Mouse (Mus musculus) midbrain, postnatal 0 days (tissue): ENCODE data around the gene Ugt2b38. TPM values are rescaled to one million over a fixed set of nuclear protein-coding genes. Genes with fewer than 3 reads are reported as not detected.
A peak's percentile ranks its signal among the peaks of the same experiment; 100 is the strongest.

Experiments used
- ATAC-seq: fragments of 200-750 bp; cut with Nextera tagmentation; 2 replicates; pipeline ENCODE4 v1.8.0; 2017; ENCODE audit warnings: moderate number of reproducible peaks, mild to moderate bottlenecking, moderate TSS enrichment, moderate library complexity; ENCODE audit not compliant: low FRiP score
- DNase-seq: peaks from one replicate; pipeline ENCODE4 v3.0.0-alpha.2; 2015; ENCODE audit warnings: low spot score
- H3K27ac ChIP-seq: fragments of 300-500 bp; sonication (generic); 2 replicates; pipeline ENCODE4 v1.5.1; 2014; ENCODE audit warnings: low read depth, mild to moderate bottlenecking, low read length, mixed read lengths
- H3K27me3 ChIP-seq: fragments of 300-500 bp; sonication (generic); 2 replicates; pipeline ENCODE4 v1.6.1; 2014; ENCODE audit warnings: low read length, control low read depth, mixed read lengths; ENCODE audit not compliant: insufficient read depth
- H3K36me3 ChIP-seq: fragments of 300-500 bp; sonication (generic); 2 replicates; pipeline ENCODE4 v1.6.1; 2014; ENCODE audit warnings: low read length, control low read depth, mixed read lengths; ENCODE audit not compliant: insufficient read depth
- H3K4me1 ChIP-seq: fragments of 300-500 bp; sonication (generic); 2 replicates; pipeline ENCODE4 v1.6.1; 2014; ENCODE audit warnings: mild to moderate bottlenecking, control low read depth, antibody characterized with exemption, low read length, mixed read lengths; ENCODE audit not compliant: insufficient read depth
- H3K4me2 ChIP-seq: fragments of 300-500 bp; sonication (generic); 2 replicates; pipeline ENCODE4 v1.6.1; 2014; ENCODE audit warnings: low read depth, mild to moderate bottlenecking, low read length, mixed read lengths; ENCODE audit not compliant: poor library complexity, severe bottlenecking
- H3K4me3 ChIP-seq: fragments of 300-500 bp; sonication (generic); 2 replicates; pipeline ENCODE4 v1.5.1; 2014; ENCODE audit warnings: low read depth, mild to moderate bottlenecking, low read length, moderate library complexity
- H3K9ac ChIP-seq: fragments of 300-500 bp; sonication (generic); replicated peaks from 2 replicates; pipeline ENCODE4 v1.6.1; 2014; ENCODE audit warnings: mild to moderate bottlenecking, low read length, moderate library complexity, mixed read lengths; ENCODE audit not compliant: poor library complexity, severe bottlenecking
- H3K9me3 ChIP-seq: fragments of 300-500 bp; sonication (generic); 2 replicates; pipeline ENCODE4 v1.6.1; 2016; ENCODE audit warnings: low read length, control low read depth
- CTCF ChIP-seq: IDR thresholded peaks from 2 replicates; pipeline ENCODE4 v1.5.1; 2016; ENCODE audit warnings: antibody characterized with exemption, mild to moderate bottlenecking
- WGBS: fragments of 180-500 bp; shearing (Covaris S2); extraction: QIAGEN DNeasy Blood & Tissue Kit; methylation state at CpG from one replicate; pipeline ENCODE4 v1.1.7; 2014; 5-methylcytosine and 5-hydroxymethylcytosine counted together
- polyA plus RNA-seq: library from polyadenylated mRNA; unstranded; fragments of >200 nt; fragmentation: Nextera tagmentation; extraction: Ambion mirVana; gene quantifications from 2 replicates; pipeline ENCODE4 v1.2.1, GENCODE M21; 2015
- total RNA-seq: library from RNA; depleted of rRNA; stranded (reverse); fragments of >200 nt; gene quantifications from 2 replicates; pipeline ENCODE4 v1.2.3, GENCODE M21; 2014

Gene Ugt2b38
- total and polyA plus RNA-seq, 2 experiments from 2014 or later, result not detected

DNA sequence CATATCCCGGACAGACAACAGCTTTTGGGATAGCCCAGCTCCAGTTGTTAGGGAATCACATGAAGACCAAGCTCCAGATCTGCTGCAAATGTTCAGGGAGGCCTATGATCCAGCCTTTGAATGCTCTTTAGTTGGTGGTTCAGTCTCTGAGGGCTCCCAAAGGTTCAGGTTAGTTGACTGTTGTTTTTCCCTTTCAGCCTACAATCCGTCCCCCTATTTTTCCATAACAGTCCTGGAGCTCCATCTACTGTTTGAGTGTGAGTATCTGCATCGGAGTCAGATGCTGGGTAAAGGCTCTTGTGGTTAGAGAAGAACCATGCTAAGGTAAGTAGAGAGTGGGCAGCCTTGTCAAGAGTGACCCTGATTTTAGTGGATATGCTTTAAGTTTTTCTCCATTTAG is 12.3 kb upstream of the Ugt2b38 start:
- DNase-seq (peak; percentile 6), ATAC-seq (no peak)
- peak; percentile 60 for TF ChIP-seq CTCF
- H3K27ac ChIP-seq, result no peak overlapping the region
- WGBS, result 40% methylated on average over 3 of the region's 3 CpGs
- H3K36me3 ChIP-seq, result no peaks in the 10 kb centered on the region
- no peak overlapping the region for H3K4me2 ChIP-seq
- no peaks in the 10 kb centered on the region for H3K9me3 ChIP-seq
- H3K27me3 ChIP-seq, result no peaks in the 10 kb centered on the region
- H3K9ac ChIP-seq, result no peak overlapping the region
- no peaks in the 10 kb centered on the region for H3K4me1 ChIP-seq
- no peak overlapping the region for H3K4me3 ChIP-seq

DNA sequence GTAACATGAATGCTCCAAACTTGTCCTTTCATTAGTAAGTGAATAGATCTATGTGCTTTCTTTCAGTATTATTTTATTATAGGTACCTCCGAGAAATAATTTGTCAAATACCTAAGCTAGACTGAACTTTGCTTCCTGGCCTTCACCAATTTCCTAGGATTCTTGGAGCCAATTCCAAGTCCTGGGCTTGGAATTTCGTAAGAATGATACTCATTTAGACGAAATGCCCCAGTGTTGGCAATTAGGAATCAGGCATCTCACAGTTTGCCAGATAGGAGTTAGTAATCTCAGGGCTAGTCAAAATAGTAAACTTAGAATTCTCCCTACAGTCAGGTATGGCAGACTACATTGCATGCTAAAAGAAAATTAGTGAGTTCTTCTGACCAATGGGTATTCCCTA is 1.7 kb upstream of the Ugt2b38 start:
- Histone ChIP-seq H3K27ac (no peak overlapping the region), H3K9ac (no peak overlapping the region), H3K9me3 (no peaks in the 10 kb centered on the region), H3K4me3 (no peak overlapping the region), H3K4me1 (no peaks in the 10 kb centered on the region), H3K27me3 (no peaks in the 10 kb centered on the region), H3K4me2 (no peak overlapping the region), H3K36me3 (no peaks in the 10 kb centered on the region)
- WGBS, result 87% methylated on average over 3 of the region's 3 CpGs
- TF ChIP-seq CTCF, result no peak
- no peak for ATAC-seq
- DNase-seq, result no peak

DNA sequence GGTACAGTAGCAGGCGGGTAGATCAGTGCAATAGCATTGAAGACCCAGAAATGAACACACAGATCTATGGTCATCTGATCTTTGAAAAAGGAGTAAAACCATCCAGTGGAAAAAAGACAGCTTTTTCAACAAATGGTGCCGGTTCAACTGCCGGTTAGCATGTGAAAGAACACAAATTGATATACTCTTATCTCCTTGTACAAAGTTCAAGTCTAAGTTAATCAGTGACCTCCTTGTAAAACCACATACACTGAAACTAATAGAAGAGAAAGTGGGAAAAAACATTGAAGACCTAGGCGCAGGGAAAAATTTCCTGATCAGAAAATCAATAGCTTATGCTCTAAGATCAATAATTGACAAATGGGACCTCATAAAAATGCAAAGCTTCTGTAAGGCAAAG is 27.0 kb downstream of the Ugt2b38 start:
- no peak for TF ChIP-seq CTCF
- Histone ChIP-seq H3K27ac (no peak overlapping the region), H3K4me2 (no peak overlapping the region), H3K4me1 (no peaks in the 10 kb centered on the region), H3K27me3 (no peaks in the 10 kb centered on the region), H3K9ac (no peak overlapping the region), H3K9me3 (no peaks in the 10 kb centered on the region), H3K4me3 (no peak overlapping the region), H3K36me3 (no peaks in the 10 kb centered on the region)
- WGBS, result 95% methylated on average over 4 of the region's 4 CpGs
- ATAC-seq, result no peak
- no peak for DNase-seq

DNA sequence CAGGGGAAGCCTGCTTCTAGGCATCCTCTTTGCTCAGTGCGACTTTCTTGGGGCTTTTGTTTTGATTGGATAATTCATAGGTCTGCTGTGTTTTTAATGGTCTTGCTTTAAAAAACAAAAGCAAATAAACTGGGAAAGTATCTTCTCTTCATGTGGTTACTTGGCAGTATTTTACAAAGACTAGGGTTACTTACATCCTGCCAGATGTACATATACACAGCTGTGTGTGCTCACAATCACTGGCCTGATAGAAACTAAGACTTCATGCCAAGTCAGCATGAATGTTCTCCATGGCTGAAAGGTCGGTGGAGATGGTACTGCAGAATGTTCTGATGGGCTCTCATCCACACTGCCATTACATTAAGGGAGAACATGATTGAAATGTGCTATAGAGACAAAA is 33.2 kb downstream of the Ugt2b38 start:
- Histone ChIP-seq H3K4me2 (no peak overlapping the region), H3K4me1 (no peaks in the 10 kb centered on the region), H3K27me3 (no peaks in the 10 kb centered on the region), H3K4me3 (no peak overlapping the region), H3K9me3 (no peaks in the 10 kb centered on the region), H3K36me3 (no peaks in the 10 kb centered on the region), H3K9ac (no peak overlapping the region), H3K27ac (no peak overlapping the region)
- ATAC-seq, result no peak
- no peak for TF ChIP-seq CTCF
- DNase-seq, result no peak
- 79% methylated on average over 2 of the region's 2 CpGs for WGBS

DNA sequence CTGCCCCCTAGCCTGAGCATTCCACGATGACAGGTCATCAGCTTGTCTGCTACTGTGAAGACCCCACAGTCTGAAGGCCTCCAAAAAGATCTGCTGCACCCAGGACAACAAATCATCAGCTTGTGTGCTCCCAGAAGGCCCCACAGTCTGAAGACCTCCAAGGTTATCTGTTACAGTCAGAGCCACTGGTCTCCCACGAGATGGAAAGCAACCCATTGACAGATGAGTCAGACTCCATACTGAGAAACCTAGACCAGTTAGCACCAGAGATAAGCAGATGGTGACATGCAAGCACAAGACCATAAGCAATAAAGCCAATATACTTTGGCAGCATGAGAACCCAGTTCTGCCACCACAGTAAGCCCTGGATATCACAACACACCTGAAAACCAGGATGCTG is 43.8 kb downstream of the Ugt2b38 start:
- H3K9me3 ChIP-seq, result no peaks in the 10 kb centered on the region
- H3K27ac ChIP-seq, result no peak overlapping the region
- no peak overlapping the region for H3K4me2 ChIP-seq
- no peak overlapping the region for H3K4me3 ChIP-seq
- DNase-seq (no peak), ATAC-seq (no peak)
- H3K4me1 ChIP-seq, result no peaks in the 10 kb centered on the region
- 82% methylated on average over 2 of the region's 2 CpGs for WGBS
- no peaks in the 10 kb centered on the region for H3K36me3 ChIP-seq
- H3K27me3 ChIP-seq, result no peaks in the 10 kb centered on the region
- no peak overlapping the region for H3K9ac ChIP-seq
- no peak for TF ChIP-seq CTCF

DNA sequence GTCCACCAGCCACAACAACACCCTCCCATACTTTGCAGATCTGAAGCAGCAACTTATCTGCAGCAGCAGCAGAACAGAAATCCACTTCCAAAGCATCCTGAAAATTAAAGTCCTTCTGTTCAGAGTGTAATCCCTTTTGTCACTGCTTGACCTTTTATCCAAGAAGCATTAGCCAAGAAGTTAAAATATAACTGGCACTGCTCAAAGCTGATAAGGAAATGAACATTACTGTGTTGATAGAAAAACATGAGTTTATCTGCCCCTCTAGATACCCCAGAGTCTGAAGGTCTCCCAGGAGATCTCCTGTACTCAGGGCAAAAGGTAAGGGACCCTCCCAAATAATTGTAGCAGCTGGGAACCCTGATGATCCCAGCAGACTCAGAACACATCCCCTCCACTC is 44.2 kb downstream of the Ugt2b38 start:
- Histone ChIP-seq H3K4me1 (no peaks in the 10 kb centered on the region), H3K27ac (no peak overlapping the region), H3K36me3 (no peaks in the 10 kb centered on the region), H3K27me3 (no peaks in the 10 kb centered on the region), H3K9me3 (no peaks in the 10 kb centered on the region), H3K9ac (no peak overlapping the region), H3K4me3 (no peak overlapping the region), H3K4me2 (no peak overlapping the region)
- ATAC-seq (no peak), DNase-seq (no peak)
- no peak for TF ChIP-seq CTCF
